Comparison of ENCODE assay signal across 8 mouse cellular contexts in the genomic region with DNA sequence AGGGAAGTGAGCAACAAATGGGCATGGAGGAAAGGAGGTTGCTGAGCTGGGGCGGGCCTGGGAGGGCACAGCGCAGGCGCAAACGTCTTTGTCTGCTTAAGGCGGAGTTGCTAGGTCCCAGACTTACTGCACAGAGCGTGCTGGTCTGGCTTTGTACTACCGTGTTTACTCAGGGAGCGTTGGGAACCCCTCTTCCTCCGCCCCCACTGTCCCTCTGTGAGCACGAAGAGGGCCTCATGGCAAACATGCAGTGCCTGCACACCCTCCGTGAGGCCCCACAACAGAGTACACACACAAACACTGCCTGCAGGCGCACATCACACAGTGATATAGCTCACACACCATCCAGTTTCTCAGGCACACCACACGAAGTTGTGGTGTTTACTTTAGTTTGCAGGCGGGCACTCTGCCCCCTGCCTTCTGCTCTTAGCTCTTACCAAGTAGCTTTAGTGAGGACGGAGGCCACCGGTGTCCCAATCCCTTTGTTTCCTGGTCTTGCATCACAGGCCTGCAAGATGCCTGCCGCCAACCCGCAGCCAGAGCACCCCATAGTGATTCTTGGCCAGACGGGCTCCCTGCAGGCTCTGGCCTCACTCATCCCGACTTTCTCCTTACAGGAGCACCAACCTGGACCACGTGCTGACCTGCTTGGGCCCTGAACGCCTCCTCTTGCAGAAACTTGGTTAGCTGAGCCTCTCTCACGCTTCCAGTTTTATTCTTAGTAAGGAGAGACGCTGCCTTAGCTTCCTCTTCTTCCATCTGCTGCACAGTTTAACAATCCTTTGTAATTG. TPM values are rescaled to one million over a fixed set of nuclear protein-coding genes. Genes with fewer than 3 reads are reported as not detected.
DNase-seq lines count a peak whose midpoint lies in the region; ATAC-seq and TF ChIP-seq lines count a peak whose summit lies in the region.

No protein-coding gene starts in this region.

- H3K4me3 ChIP-seq in cortical plate, adult 2 months (ENCODE audit: insufficient read depth, low read length): peak overlapping the region; percentile 11
- peak overlapping the region; percentile 70 for H3K4me3 ChIP-seq in gastrocnemius, adult 2 months
- H3K4me3 ChIP-seq in hindbrain, embryonic 16.5 days (ENCODE audit: low read length): peak overlapping the region; percentile 21; the same call in 1 of the 2 replicates

- no peak for TF ChIP-seq CTCF in cortical plate, adult 2 months (IDR thresholded peaks at IDR 0.05; ENCODE audit: extremely low read depth, insufficient read depth, low read length)
- peak; percentile 30; the same call in 1 of the 2 replicates for TF ChIP-seq CTCF in gastrocnemius, adult 2 months (IDR thresholded peaks at IDR 0.05)

- TF ChIP-seq POLR2A in cortical plate, adult 2 months (IDR thresholded peaks at IDR 0.05; ENCODE audit: extremely low read depth, insufficient read depth, low read length): peak; percentile 85

- peak overlapping the region; percentile 66 for H3K9ac ChIP-seq in hindbrain, embryonic 16.5 days (ENCODE audit: low read depth, low read length)

- peaks cover 6% of the 10 kb centered on the region for H3K4me1 ChIP-seq in cortical plate, adult 2 months (ENCODE audit: control insufficient read depth, insufficient read depth, low read length)
- H3K4me1 ChIP-seq in hindbrain, embryonic 16.5 days (ENCODE audit: control insufficient read depth, insufficient read depth, low read depth, low read length): peaks cover 16% of the 10 kb centered on the region

- WGBS in hindbrain, embryonic 16.5 days: 3% methylated on average over 24 of the region's 24 CpGs

- peak; percentile 92 for DNase-seq in ZHBTc4 (ENCODE audit: low read depth, low spot score)
- DNase-seq in gastrocnemius, adult 2 months: peak; percentile 92
- peak; percentile 59 to 77 for DNase-seq in left cerebral cortex, adult 18-20 months (ENCODE audit: low spot score in 2 of 2)
- peak; percentile 90 to 92 for DNase-seq in lung, postnatal 4 days
- peak; percentile 49 for DNase-seq in retina, postnatal 7 days (ENCODE audit: low read depth, low spot score)
- peak; percentile 74 to 77 for DNase-seq in urinary bladder, adult 18-20 months (ENCODE audit: low spot score in 2 of 2)

- peak overlapping the region; percentile 53 for H3K4me2 ChIP-seq in hindbrain, embryonic 16.5 days (ENCODE audit: low read length)

- no peaks in the 10 kb centered on the region for H3K27me3 ChIP-seq in hindbrain, embryonic 16.5 days (replicated peaks; ENCODE audit: control insufficient read depth, insufficient read depth, low read length)

- H3K36me3 ChIP-seq in hindbrain, embryonic 16.5 days (ENCODE audit: control insufficient read depth, insufficient read depth, low read length): no peaks in the 10 kb centered on the region

- intact Hi-C loops in gastrocnemius, adult 2 months (cut with DNase I): loop anchor here (2.0 kb wide), 1 partner anchor 37 kb away; no protein-coding TSS in a partner anchor

- H3K9me3 ChIP-seq in hindbrain, embryonic 16.5 days (ENCODE audit: control insufficient read depth, low read length): no peaks in the 10 kb centered on the region

- peak; percentile 95 for ATAC-seq in hindbrain, embryonic 16.5 days

- H3K27ac ChIP-seq in cortical plate, adult 2 months (ENCODE audit: insufficient read depth, low read length): peak overlapping the region; percentile 90
- peak overlapping the region; percentile 98 for H3K27ac ChIP-seq in gastrocnemius, adult 2 months
- peak overlapping the region; percentile 96 for H3K27ac ChIP-seq in hindbrain, embryonic 16.5 days (ENCODE audit: low read depth, low read length)

RNA-seq across cellular contexts. Expression of a gene that starts 38.6 kb away (rescaled TPM):
- 158 and 165 TPM in 2 replicates for polyA plus RNA-seq in cortical plate, adult 2 months (2012; rRNA removed)
- total RNA-seq in gastrocnemius, adult 2 months (2021): 100 to 1,000 TPM; 121 to 128 TPM
- 123 and 163 TPM in 2 replicates for polyA plus RNA-seq in hindbrain, embryonic 16.5 days (2015; fragmentation: Nextera tagmentation; extraction: Ambion mirVana)
- total RNA-seq in left cerebral cortex, adult 18-20 months (2021): 100 to 1,000 TPM; 188 to 189 TPM

RNA-seq across cellular contexts. Expression of a gene that starts 49.4 kb away (rescaled TPM):
- 21.6 and 21.8 TPM in 2 replicates for polyA plus RNA-seq in cortical plate, adult 2 months (2012; rRNA removed)
- total RNA-seq in gastrocnemius, adult 2 months (2021): 1 to 10 TPM; 7.5 to 8.0 TPM
- 21.4 and 22.9 TPM in 2 replicates for polyA plus RNA-seq in hindbrain, embryonic 16.5 days (2015; fragmentation: Nextera tagmentation; extraction: Ambion mirVana)
- 10 to 100 TPM; 21.6 to 22.8 TPM for total RNA-seq in left cerebral cortex, adult 18-20 months (2021)

Comparison
In these comparisons a context has a peak if more than half of its experiments do, and no peak if none do; other contexts are left out.
1. Peak in every context shown above with its lines: DNase-seq, ATAC-seq, H3K4me3 ChIP-seq and H3K27ac ChIP-seq.
2. H3K4me3 ChIP-seq: peak in every context shown above with its lines; median percentile 70 in gastrocnemius, adult 2 months; 21 in hindbrain, embryonic 16.5 days; 11 in cortical plate, adult 2 months.